Mouse (Mus musculus) testis, adult 2 months (tissue): Measurements from ENCODE around the gene Kcnh7. TPM values are rescaled to one million over a fixed set of nuclear protein-coding genes. Genes with fewer than 3 reads are reported as not detected.

Experiments
- H3K27ac ChIP-seq: fragments of 200-500 bp; 2 replicates; pipeline ENCODE4 v1.5.1; 2012; ENCODE audit warnings: low read depth, low read length; ENCODE audit not compliant: control insufficient read depth, insufficient read depth
- H3K27me3 ChIP-seq: fragments of 200-500 bp; 2 replicates; pipeline ENCODE4 v1.6.1; 2012; ENCODE audit warnings: mild to moderate bottlenecking, low read length, moderate library complexity; ENCODE audit not compliant: control insufficient read depth, insufficient read depth
- H3K36me3 ChIP-seq: fragments of 200-500 bp; 2 replicates; pipeline ENCODE4 v1.6.1; 2012; ENCODE audit warnings: mild to moderate bottlenecking, low read length; ENCODE audit not compliant: control insufficient read depth, insufficient read depth
- H3K4me1 ChIP-seq: fragments of 200-500 bp; 2 replicates; pipeline ENCODE4 v1.6.1; 2012; ENCODE audit warnings: low read length; ENCODE audit not compliant: control insufficient read depth, insufficient read depth
- H3K4me3 ChIP-seq: fragments of 200-500 bp; 2 replicates; pipeline ENCODE4 v1.5.1; 2012; ENCODE audit warnings: low read depth, mild to moderate bottlenecking, low read length, moderate library complexity, mixed read lengths; ENCODE audit not compliant: control insufficient read depth
- CTCF ChIP-seq: fragments of 200-500 bp; IDR thresholded peaks from 2 replicates; pipeline ENCODE4 v1.5.1; 2012; ENCODE audit warnings: low read depth, mild to moderate bottlenecking, inconsistent platforms, low read length, moderate library complexity; ENCODE audit not compliant: control insufficient read depth, insufficient read depth, insufficient replicate concordance
- POLR2A ChIP-seq: fragments of 200-500 bp; IDR thresholded peaks from 2 replicates; pipeline ENCODE4 v1.6.1; 2012; ENCODE audit warnings: low read depth, mild to moderate bottlenecking, inconsistent platforms, low read length, moderate library complexity; ENCODE audit not compliant: control insufficient read depth
- polyA plus RNA-seq: library from polyadenylated mRNA; depleted of rRNA; stranded (reverse); fragments of >200 nt; gene quantifications from 2 replicates; pipeline ENCODE4 v1.2.3, GENCODE M21; 2012

The Kcnh7 gene
- polyA plus RNA-seq, 1 experiment, result 0.10 TPM

- no peaks in the 10 kb centered on the region for H3K27me3 ChIP-seq
- no peaks in the 10 kb centered on the region for H3K4me1 ChIP-seq
- no peaks in the 10 kb centered on the region for H3K36me3 ChIP-seq
- no peak overlapping the region for H3K4me3 ChIP-seq
- TF ChIP-seq POLR2A, result no peak
- TF ChIP-seq CTCF, result no peak
- no peak overlapping the region for H3K27ac ChIP-seq
These were observed 511.3 kb downstream of the Kcnh7 start for GRCm38 (mm10) chr2:62672788-62673187.

- no peak for TF ChIP-seq CTCF
- TF ChIP-seq POLR2A, result no peak
- Histone ChIP-seq H3K4me3 (no peak overlapping the region), H3K4me1 (no peaks in the 10 kb centered on the region), H3K27ac (no peak overlapping the region), H3K36me3 (no peaks in the 10 kb centered on the region), H3K27me3 (no peaks in the 10 kb centered on the region)
These were observed 513.3 kb downstream of the Kcnh7 start for GRCm38 (mm10) chr2:62670767-62671166.

- no peaks in the 10 kb centered on the region for H3K27me3 ChIP-seq
- no peak overlapping the region for H3K27ac ChIP-seq
- no peak overlapping the region for H3K4me3 ChIP-seq
- TF ChIP-seq CTCF, result no peak
- no peaks in the 10 kb centered on the region for H3K36me3 ChIP-seq
- peaks cover 3% of the 10 kb centered on the region; the same call in 1 of the 2 replicates for H3K4me1 ChIP-seq
These were observed 513.8 kb downstream of the Kcnh7 start for GRCm38 (mm10) chr2:62670301-62670700.

GRCm38 (mm10) chr2:62669848-62670247 lies 514.2 kb downstream of the Kcnh7 start:
- TF ChIP-seq CTCF, result no peak
- TF ChIP-seq POLR2A, result no peak
- Histone ChIP-seq H3K27ac (no peak overlapping the region), H3K4me3 (no peak overlapping the region), H3K27me3 (no peaks in the 10 kb centered on the region), H3K4me1 (peaks cover 4% of the 10 kb centered on the region), H3K36me3 (no peaks in the 10 kb centered on the region)

GRCm38 (mm10) chr2:62665536-62665935 lies 518.6 kb downstream of the Kcnh7 start:
- Histone ChIP-seq H3K4me3 (no peak overlapping the region), H3K27ac (no peak overlapping the region), H3K27me3 (no peaks in the 10 kb centered on the region), H3K36me3 (no peaks in the 10 kb centered on the region), H3K4me1 (peaks cover 7% of the 10 kb centered on the region)
- TF ChIP-seq CTCF, result no peak
- no peak for TF ChIP-seq POLR2A

GRCm38 (mm10) chr2:62664839-62665238 lies 519.2 kb downstream of the Kcnh7 start:
- H3K27me3 ChIP-seq, result no peaks in the 10 kb centered on the region

GRCm38 (mm10) chr2:62664135-62664670 lies 519.9 kb downstream of the Kcnh7 start, which contains the start of gene Gca:
Gca (plus strand) TSS chr2:62664285.
- TF ChIP-seq CTCF (no peak; the same call in 1 of the 2 replicates), POLR2A (peak; percentile 85)
- no peaks in the 10 kb centered on the region for H3K27me3 ChIP-seq
- H3K4me3 ChIP-seq, result peak within 1 kb of the TSS; percentile 90
- peak within 1 kb of the TSS; percentile 83 for H3K27ac ChIP-seq
- H3K36me3 ChIP-seq, result no peaks in the 10 kb centered on the region
- peaks cover 7% of the 10 kb centered on the region for H3K4me1 ChIP-seq

More at GRCm38 (mm10) chr2:62664839-62665238, 519.2 kb downstream of the Kcnh7 start:
- H3K36me3 ChIP-seq, result no peaks in the 10 kb centered on the region
- H3K4me3 ChIP-seq, result peak overlapping the region; percentile 55
- peak overlapping the region; percentile 42 for H3K27ac ChIP-seq
- TF ChIP-seq POLR2A, result no peak
- TF ChIP-seq CTCF, result no peak
- peaks cover 7% of the 10 kb centered on the region for H3K4me1 ChIP-seq
